ENCODE assay signal across 9 mouse cellular contexts in the genomic region with DNA sequence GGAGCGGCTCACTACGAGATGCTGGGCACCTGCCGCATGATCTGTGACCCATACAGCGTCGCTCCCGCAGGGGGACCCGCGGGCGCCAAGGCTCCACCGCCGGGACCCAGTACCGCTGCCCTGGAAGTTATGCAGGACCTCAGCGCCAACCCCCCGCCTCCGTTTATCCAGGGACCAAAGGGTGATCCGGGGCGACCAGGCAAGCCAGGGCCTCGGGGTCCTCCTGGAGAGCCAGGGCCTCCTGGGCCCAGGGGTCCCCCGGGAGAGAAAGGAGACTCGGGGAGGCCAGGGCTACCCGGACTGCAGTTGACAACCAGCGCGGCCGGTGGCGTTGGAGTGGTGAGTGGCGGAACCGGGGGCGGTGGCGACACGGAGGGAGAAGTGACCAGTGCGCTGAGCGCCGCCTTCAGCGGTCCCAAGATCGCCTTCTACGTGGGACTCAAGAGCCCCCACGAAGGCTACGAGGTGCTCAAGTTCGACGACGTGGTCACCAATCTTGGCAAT. TPM values are rescaled to one million over a fixed set of nuclear protein-coding genes. Genes with fewer than 3 reads are reported as not detected.
A peak's percentile ranks its signal among the peaks of the same experiment; 100 is the strongest.
DNase-seq lines count a peak whose midpoint lies in the region; ATAC-seq and TF ChIP-seq lines count a peak whose summit lies in the region.
"Had no signal": no experiment of that assay in that cellular context is flagged by ENCODE, and none has a peak within 500 bp of the region (broad histone marks: within the 10 kb centered on the region; RNA-seq: fewer than 3 reads in every experiment).

No protein-coding gene starts in this region.

- no peak for TF ChIP-seq CTCF in bone marrow macrophage, adult 2 months (IDR thresholded peaks at IDR 0.05; ENCODE audit: low read depth, low read length)

- H3K9ac ChIP-seq in heart, embryonic 14.5 days (ENCODE audit: low read length) = no peak overlapping the region
- no peak overlapping the region for H3K9ac ChIP-seq in forebrain, embryonic 16.5 days (replicated peaks; ENCODE audit: low read depth, low read length)
- H3K9ac ChIP-seq in midbrain, embryonic 11.5 days (ENCODE audit: low read length) = no peak overlapping the region

- no peak for TF ChIP-seq POLR2A in bone marrow macrophage, adult 2 months (IDR thresholded peaks at IDR 0.05; ENCODE audit: borderline replicate concordance, low read depth, low read length)

- H3K4me1 ChIP-seq in heart, embryonic 14.5 days (ENCODE audit: control insufficient read depth in 2 of 2, insufficient read depth in 2 of 2, low read length in 2 of 2) = peaks cover 0 to 9% of the 10 kb centered on the region in 2 experiments; a peak in 2 of 4 replicates
- H3K4me1 ChIP-seq in bone marrow macrophage, adult 2 months (ENCODE audit: control insufficient read depth, insufficient read depth, low read length) = peaks cover 2% of the 10 kb centered on the region; the same call in 1 of the 2 replicates
- peaks cover 22% of the 10 kb centered on the region for H3K4me1 ChIP-seq in forebrain, embryonic 16.5 days (replicated peaks; ENCODE audit: control insufficient read depth, insufficient read depth, low read length)
- H3K4me1 ChIP-seq in midbrain, embryonic 11.5 days (ENCODE audit: control insufficient read depth, insufficient read depth, low read length) = peaks cover 11% of the 10 kb centered on the region

- H3K4me3 ChIP-seq in heart, embryonic 14.5 days (ENCODE audit: control insufficient read depth in 1 of 2, insufficient read depth in 1 of 2, low read depth in 1 of 2, low read length in 2 of 2) = peak overlapping the region; percentile 28 to 39; a peak in 3 of 4 replicates
- peak overlapping the region; percentile 32 for H3K4me3 ChIP-seq in bone marrow macrophage, adult 2 months (ENCODE audit: insufficient read depth, low read length)
- peak overlapping the region; percentile 33 for H3K4me3 ChIP-seq in forebrain, embryonic 16.5 days (replicated peaks; ENCODE audit: low read length)
- peak overlapping the region; percentile 25 for H3K4me3 ChIP-seq in midbrain, embryonic 11.5 days (ENCODE audit: low read depth, low read length)

- H3K9me3 ChIP-seq in heart, embryonic 14.5 days (ENCODE audit: control insufficient read depth, low read length) = no peaks in the 10 kb centered on the region
- no peaks in the 10 kb centered on the region for H3K9me3 ChIP-seq in forebrain, embryonic 16.5 days (ENCODE audit: control insufficient read depth, low read length)
- no peaks in the 10 kb centered on the region for H3K9me3 ChIP-seq in midbrain, embryonic 11.5 days (ENCODE audit: control insufficient read depth, low read length)

- H3K36me3 ChIP-seq in heart, embryonic 14.5 days (ENCODE audit: control insufficient read depth, insufficient read depth, low read length) = no peaks in the 10 kb centered on the region
- H3K36me3 ChIP-seq in forebrain, embryonic 16.5 days (ENCODE audit: control insufficient read depth, insufficient read depth) = no peaks in the 10 kb centered on the region
- H3K36me3 ChIP-seq in midbrain, embryonic 11.5 days (ENCODE audit: control insufficient read depth, insufficient read depth, low read length) = no peaks in the 10 kb centered on the region

- WGBS in heart, embryonic 14.5 days = under 1% methylated on average over 38 of the region's 41 CpGs
- WGBS in forebrain, embryonic 16.5 days = 2% methylated on average over 41 of the region's 41 CpGs
- WGBS in midbrain, embryonic 11.5 days = under 1% methylated on average over 38 of the region's 41 CpGs

- DNase-seq in heart, postnatal 36 days = no peak
- DNase-seq in midbrain, embryonic 11.5 days (ENCODE audit: low spot score, missing footprints) = peak; percentile 93
- DNase-seq in ovary, postnatal 36 days (ENCODE audit: low spot score) = no peak
- DNase-seq in thymus, postnatal 10 days (ENCODE audit: low spot score in 2 of 2) = no peak
- no peak for DNase-seq in cerebellum, postnatal 25 days

- peak overlapping the region; percentile 68 for H3K4me2 ChIP-seq in heart, embryonic 14.5 days (ENCODE audit: low read length)
- peak overlapping the region; percentile 45 for H3K4me2 ChIP-seq in forebrain, embryonic 16.5 days (ENCODE audit: low read length)
- peak overlapping the region; percentile 47 for H3K4me2 ChIP-seq in midbrain, embryonic 11.5 days

- intact Hi-C loops in heart, postnatal 36 days (cut with DNase I) = no loop called here

- no peak overlapping the region for H3K27ac ChIP-seq in heart, embryonic 14.5 days (replicated peaks in 1 of 2; ENCODE audit: control insufficient read depth in 1 of 2, insufficient read depth in 1 of 2, low read depth in 2 of 2, low read length in 2 of 2)
- H3K27ac ChIP-seq in bone marrow macrophage, adult 2 months (ENCODE audit: insufficient read depth, low read depth, low read length) = no peak overlapping the region
- H3K27ac ChIP-seq in forebrain, embryonic 16.5 days (ENCODE audit: low read length) = no peak overlapping the region
- H3K27ac ChIP-seq in midbrain, embryonic 11.5 days (ENCODE audit: low read depth, low read length) = no peak overlapping the region

- H3K27me3 ChIP-seq in heart, embryonic 14.5 days (ENCODE audit: control insufficient read depth, insufficient read depth, low read length) = peaks cover 87% of the 10 kb centered on the region
- peaks cover 52% of the 10 kb centered on the region for H3K27me3 ChIP-seq in forebrain, embryonic 16.5 days (replicated peaks; ENCODE audit: control insufficient read depth, insufficient read depth, low read length)
- peaks cover 68% of the 10 kb centered on the region for H3K27me3 ChIP-seq in midbrain, embryonic 11.5 days (ENCODE audit: control insufficient read depth, insufficient read depth, low read length)

- no peak for ATAC-seq in heart, embryonic 14.5 days (ENCODE audit: insufficient number of reproducible peaks, insufficient read depth, low FRiP score, low read depth)
- ATAC-seq in forebrain, embryonic 16.5 days = 0 out of 2 replicates have a peak, but pooled peaks have one; percentile 8
- ATAC-seq in midbrain, embryonic 11.5 days (ENCODE audit: low FRiP score) = peak; percentile 12; the same call in 1 of the 2 replicates

RNA-seq across cellular contexts. Expression of a gene that starts 0.8 kb away (rescaled TPM):
- not detected in 2 replicates for polyA plus RNA-seq in heart, embryonic 14.5 days (2014; fragmentation: Nextera tagmentation; extraction: Ambion mirVana)
- not detected for total RNA-seq in heart, postnatal 36 days (2021)
- polyA plus RNA-seq in bone marrow macrophage, adult 2 months (2012; ENCODE audit: insufficient read depth, insufficient read length, missing spikeins) = not detected in 2 replicates
- polyA plus RNA-seq in forebrain, embryonic 16.5 days (2015; fragmentation: Nextera tagmentation; extraction: Ambion mirVana) = 0.47 and 0.81 TPM in 2 replicates
- polyA plus RNA-seq in midbrain, embryonic 11.5 days (2014; fragmentation: Nextera tagmentation; extraction: Ambion mirVana) = 0.62 and 0.77 TPM in 2 replicates
- polyA plus RNA-seq: large intestine, adult 2 months had no signal
